Mouse (Mus musculus): Measurements from ENCODE around the gene Tmem131. TPM values are rescaled to one million over a fixed set of nuclear protein-coding genes. Genes with fewer than 3 reads are reported as not detected.
A peak's percentile ranks its signal among the peaks of the same experiment; 100 is the strongest.

The Tmem131 gene
- polyA plus RNA-seq, 1 experiment from 2014 or later = 13.1 TPM

DNA sequence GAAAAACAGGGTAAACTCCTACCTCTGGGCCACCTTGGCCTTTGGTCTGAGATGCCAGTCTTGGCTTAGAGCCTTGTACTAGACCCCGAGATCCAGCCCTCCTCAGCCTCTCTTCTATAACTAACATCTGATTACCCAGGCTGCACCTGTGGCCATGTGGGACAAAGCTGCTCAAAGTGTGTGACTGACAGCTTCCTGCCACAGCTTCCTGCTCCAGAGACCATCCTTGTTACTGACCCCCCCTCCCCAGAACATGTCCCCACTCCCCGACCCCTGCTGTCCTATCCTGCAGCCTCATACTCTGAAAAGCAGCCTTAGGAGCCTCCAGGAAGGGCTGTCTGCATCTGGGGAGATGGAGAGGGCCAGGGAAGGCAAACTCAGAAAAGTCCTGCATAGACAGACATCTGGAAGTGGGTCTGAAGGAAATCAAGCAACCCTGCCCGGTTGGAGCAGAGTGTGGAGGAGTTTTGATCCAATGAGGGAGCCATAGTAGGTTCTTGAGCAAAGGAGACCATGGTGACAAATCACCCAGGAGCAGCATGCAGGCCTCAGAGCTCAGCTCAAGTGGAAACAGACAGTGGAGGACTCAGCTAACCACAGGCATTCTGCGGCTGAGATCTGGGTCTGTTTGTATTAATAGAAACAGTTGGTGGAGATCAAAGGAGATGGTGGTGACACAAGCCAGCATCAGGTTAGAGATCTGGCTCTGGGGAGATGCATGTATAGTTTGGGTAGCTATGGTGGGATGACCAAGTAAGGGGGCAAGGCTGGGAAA lies 176.8 kb downstream of the Tmem131 start:
- 55% methylated on average over 4 of the region's 4 CpGs for WGBS
- no peaks in the 10 kb centered on the region for H3K27me3 ChIP-seq (ENCODE audit: control insufficient read depth, insufficient read depth, low read length)
- no peak overlapping the region for H3K9ac ChIP-seq (ENCODE audit: low read length)
- H3K9me3 ChIP-seq (replicated peaks; ENCODE audit: control insufficient read depth, low read length) = no peaks in the 10 kb centered on the region
- H3K4me1 ChIP-seq (ENCODE audit: control insufficient read depth, insufficient read depth, low read length) = peaks cover 3% of the 10 kb centered on the region
- ATAC-seq (ENCODE audit: insufficient read depth, low FRiP score) = 0 out of 2 replicates have a peak, but pooled peaks have one; percentile 30
- no peak overlapping the region for H3K27ac ChIP-seq (ENCODE audit: low read length)
- no peaks in the 10 kb centered on the region for H3K36me3 ChIP-seq (ENCODE audit: control insufficient read depth, insufficient read depth, low read length)
- H3K4me2 ChIP-seq (ENCODE audit: low read depth, low read length) = no peak overlapping the region
- no peak overlapping the region for H3K4me3 ChIP-seq (replicated peaks; ENCODE audit: low read length)

DNA sequence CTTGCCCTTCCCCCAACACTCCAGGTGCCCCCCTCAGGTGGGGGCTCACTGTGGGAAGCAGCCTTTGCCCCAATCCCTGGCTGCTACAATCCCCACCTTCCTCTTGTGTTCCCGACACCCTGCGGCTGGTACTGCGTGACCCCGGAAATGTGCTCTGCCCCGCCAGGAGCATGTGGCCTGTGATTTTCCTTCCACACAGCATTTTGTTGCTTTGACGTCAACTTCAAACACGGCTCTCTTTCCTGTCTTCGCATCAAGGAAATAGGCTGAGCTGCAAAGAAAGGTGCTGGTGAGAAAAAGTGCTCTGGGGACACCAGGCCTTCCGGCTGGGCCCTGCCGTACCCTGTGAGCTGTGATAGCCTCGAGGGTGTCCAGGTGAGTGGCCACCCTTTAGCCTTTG lies 181.9 kb downstream of the Tmem131 start, which contains the start of gene Zap70:
Zap70 (plus strand) TSS at position 231 of the 400 bp plus-strand sequence.
- WGBS = 87% methylated on average over 11 of the region's 11 CpGs
- no peak for ATAC-seq (ENCODE audit: insufficient read depth, low FRiP score)

DNA sequence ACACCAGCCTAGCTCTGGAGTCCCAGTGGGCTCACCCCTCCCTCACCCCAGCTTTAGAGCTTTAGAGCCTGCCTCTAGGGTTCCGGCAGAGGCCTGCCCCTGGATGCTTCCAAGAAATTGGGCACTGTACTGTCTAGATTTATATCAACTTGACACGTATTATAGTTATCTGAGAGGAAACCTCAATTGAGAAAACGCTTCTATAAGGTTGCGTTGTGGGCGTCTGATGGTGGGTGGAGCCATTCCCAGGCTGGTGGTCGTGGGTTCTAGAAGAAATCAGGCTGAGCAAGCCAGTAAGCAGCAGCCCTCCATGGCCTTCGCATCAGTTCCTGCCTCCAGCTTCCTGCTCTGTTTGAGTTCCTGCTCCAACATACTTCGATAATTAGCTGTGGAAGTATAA lies 182.4 kb downstream of the Tmem131 start:
- WGBS = 87% methylated on average over 8 of the region's 8 CpGs
- H3K4me1 ChIP-seq (ENCODE audit: control insufficient read depth, insufficient read depth, low read length) = no peaks in the 10 kb centered on the region
- ATAC-seq (ENCODE audit: insufficient read depth, low FRiP score) = no peak

More for the DNA sequence above, 181.9 kb downstream of the Tmem131 start, which contains the start of gene Zap70:
- H3K4me3 ChIP-seq (replicated peaks; ENCODE audit: low read length) = no peak within 1 kb of the TSS
- no peaks in the 10 kb centered on the region for H3K4me1 ChIP-seq (ENCODE audit: control insufficient read depth, insufficient read depth, low read length)
- no peaks in the 10 kb centered on the region for H3K27me3 ChIP-seq (ENCODE audit: control insufficient read depth, insufficient read depth, low read length)
- H3K27ac ChIP-seq (ENCODE audit: low read length) = no peak within 1 kb of the TSS
- H3K4me2 ChIP-seq (ENCODE audit: low read depth, low read length) = no peak within 1 kb of the TSS
- no peak within 1 kb of the TSS for H3K9ac ChIP-seq (ENCODE audit: low read length)
- H3K9me3 ChIP-seq (replicated peaks; ENCODE audit: control insufficient read depth, low read length) = no peaks in the 10 kb centered on the region
- no peaks in the 10 kb centered on the region for H3K36me3 ChIP-seq (ENCODE audit: control insufficient read depth, insufficient read depth, low read length)

DNA sequence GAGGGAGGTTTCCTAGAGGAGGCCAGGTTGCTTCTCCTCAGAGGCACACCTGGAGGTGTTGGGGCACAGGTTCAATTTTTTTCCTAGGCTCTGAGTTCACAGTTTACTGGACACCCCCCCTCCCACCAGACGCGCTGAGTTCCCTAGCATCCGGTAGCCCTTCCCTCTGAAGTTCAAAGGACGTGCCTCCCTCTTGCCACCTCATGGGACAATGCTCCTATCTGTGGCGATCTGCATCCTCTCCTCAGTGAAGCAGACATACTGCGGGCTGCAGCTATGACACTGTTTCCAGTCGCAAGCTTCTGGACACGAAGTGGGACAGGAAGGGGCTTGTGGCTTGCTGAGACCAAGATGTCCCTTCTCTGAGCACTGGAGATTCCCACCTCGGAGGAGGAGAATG lies 183.1 kb downstream of the Tmem131 start:
- no peak for ATAC-seq (ENCODE audit: insufficient read depth, low FRiP score)
- no peaks in the 10 kb centered on the region for H3K27me3 ChIP-seq (ENCODE audit: control insufficient read depth, insufficient read depth, low read length)
- 79% methylated on average over 9 of the region's 9 CpGs for WGBS

More for the DNA sequence above, 182.4 kb downstream of the Tmem131 start:
- Histone ChIP-seq H3K4me3 (replicated peaks; ENCODE audit: low read length) (no peak overlapping the region), H3K27ac (ENCODE audit: low read length) (no peak overlapping the region), H3K9ac (ENCODE audit: low read length) (no peak overlapping the region), H3K9me3 (replicated peaks; ENCODE audit: control insufficient read depth, low read length) (no peaks in the 10 kb centered on the region), H3K27me3 (ENCODE audit: control insufficient read depth, insufficient read depth, low read length) (no peaks in the 10 kb centered on the region), H3K36me3 (ENCODE audit: control insufficient read depth, insufficient read depth, low read length) (no peaks in the 10 kb centered on the region), H3K4me2 (ENCODE audit: low read depth, low read length) (no peak overlapping the region)

DNA sequence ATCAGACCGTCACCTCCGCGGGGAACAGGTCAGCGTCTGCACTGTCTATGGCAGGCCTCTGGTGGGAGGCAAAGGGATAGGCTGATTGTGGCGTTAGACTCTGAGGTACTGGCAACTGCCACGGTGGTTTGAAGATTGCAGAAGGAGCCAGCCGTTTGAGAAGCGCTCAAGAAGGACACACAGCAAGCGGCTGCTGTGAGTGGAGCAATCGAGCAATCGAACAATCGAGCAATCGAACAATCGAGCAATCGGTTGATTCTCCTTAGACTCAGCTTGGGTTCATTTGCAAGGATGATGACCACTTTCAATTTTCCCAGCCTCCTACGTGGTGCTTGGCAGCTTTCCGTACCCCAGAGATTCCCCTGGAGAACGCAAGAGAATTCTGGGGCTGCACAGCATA lies 184.4 kb downstream of the Tmem131 start:
- H3K27ac ChIP-seq (ENCODE audit: low read length) = no peak overlapping the region
- ATAC-seq (ENCODE audit: insufficient read depth, low FRiP score) = no peak
- no peak overlapping the region for H3K9ac ChIP-seq (ENCODE audit: low read length)
- H3K4me2 ChIP-seq (ENCODE audit: low read depth, low read length) = no peak overlapping the region
- H3K36me3 ChIP-seq (ENCODE audit: control insufficient read depth, insufficient read depth, low read length) = no peaks in the 10 kb centered on the region
- H3K4me3 ChIP-seq (replicated peaks; ENCODE audit: low read length) = no peak overlapping the region
- WGBS = 84% methylated on average over 18 of the region's 18 CpGs
- H3K27me3 ChIP-seq (ENCODE audit: control insufficient read depth, insufficient read depth, low read length) = no peaks in the 10 kb centered on the region
- no peaks in the 10 kb centered on the region for H3K9me3 ChIP-seq (replicated peaks; ENCODE audit: control insufficient read depth, low read length)
- no peaks in the 10 kb centered on the region for H3K4me1 ChIP-seq (ENCODE audit: control insufficient read depth, insufficient read depth, low read length)

More for the DNA sequence above, 183.1 kb downstream of the Tmem131 start:
- Histone ChIP-seq H3K4me3 (replicated peaks; ENCODE audit: low read length) (no peak overlapping the region), H3K27ac (ENCODE audit: low read length) (no peak overlapping the region), H3K36me3 (ENCODE audit: control insufficient read depth, insufficient read depth, low read length) (no peaks in the 10 kb centered on the region), H3K4me1 (ENCODE audit: control insufficient read depth, insufficient read depth, low read length) (no peaks in the 10 kb centered on the region), H3K9me3 (replicated peaks; ENCODE audit: control insufficient read depth, low read length) (no peaks in the 10 kb centered on the region), H3K4me2 (ENCODE audit: low read depth, low read length) (no peak overlapping the region), H3K9ac (ENCODE audit: low read length) (no peak overlapping the region)

DNA sequence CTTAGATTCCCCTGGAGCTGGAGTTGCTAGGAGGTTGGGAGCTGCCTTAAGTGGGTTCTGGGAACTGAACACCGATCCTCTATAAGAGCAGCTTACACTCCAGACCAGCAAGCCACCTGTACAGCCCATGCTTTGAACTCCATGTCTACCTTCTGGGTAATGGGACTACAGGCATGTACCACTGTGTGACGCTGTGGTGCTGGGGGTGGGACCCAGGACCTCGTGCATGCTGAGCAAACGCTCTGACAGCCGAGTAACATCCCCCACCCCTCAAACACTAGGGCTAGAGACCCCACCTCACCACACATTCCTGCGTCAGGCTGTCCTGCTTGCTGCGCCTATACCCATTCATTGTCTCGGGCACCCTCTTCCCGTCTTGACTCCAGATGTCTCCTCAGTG lies 184.9 kb downstream of the Tmem131 start:
- no peak overlapping the region for H3K4me2 ChIP-seq (ENCODE audit: low read depth, low read length)
- H3K9me3 ChIP-seq (replicated peaks; ENCODE audit: control insufficient read depth, low read length) = no peaks in the 10 kb centered on the region
- H3K27me3 ChIP-seq (ENCODE audit: control insufficient read depth, insufficient read depth, low read length) = no peaks in the 10 kb centered on the region
- no peak for ATAC-seq (ENCODE audit: insufficient read depth, low FRiP score)
- H3K36me3 ChIP-seq (ENCODE audit: control insufficient read depth, insufficient read depth, low read length) = no peaks in the 10 kb centered on the region
- no peak overlapping the region for H3K27ac ChIP-seq (ENCODE audit: low read length)
- no peak overlapping the region for H3K9ac ChIP-seq (ENCODE audit: low read length)
- 78% methylated on average over 9 of the region's 9 CpGs for WGBS
- no peaks in the 10 kb centered on the region for H3K4me1 ChIP-seq (ENCODE audit: control insufficient read depth, insufficient read depth, low read length)
- H3K4me3 ChIP-seq (replicated peaks; ENCODE audit: low read length) = no peak overlapping the region

DNA sequence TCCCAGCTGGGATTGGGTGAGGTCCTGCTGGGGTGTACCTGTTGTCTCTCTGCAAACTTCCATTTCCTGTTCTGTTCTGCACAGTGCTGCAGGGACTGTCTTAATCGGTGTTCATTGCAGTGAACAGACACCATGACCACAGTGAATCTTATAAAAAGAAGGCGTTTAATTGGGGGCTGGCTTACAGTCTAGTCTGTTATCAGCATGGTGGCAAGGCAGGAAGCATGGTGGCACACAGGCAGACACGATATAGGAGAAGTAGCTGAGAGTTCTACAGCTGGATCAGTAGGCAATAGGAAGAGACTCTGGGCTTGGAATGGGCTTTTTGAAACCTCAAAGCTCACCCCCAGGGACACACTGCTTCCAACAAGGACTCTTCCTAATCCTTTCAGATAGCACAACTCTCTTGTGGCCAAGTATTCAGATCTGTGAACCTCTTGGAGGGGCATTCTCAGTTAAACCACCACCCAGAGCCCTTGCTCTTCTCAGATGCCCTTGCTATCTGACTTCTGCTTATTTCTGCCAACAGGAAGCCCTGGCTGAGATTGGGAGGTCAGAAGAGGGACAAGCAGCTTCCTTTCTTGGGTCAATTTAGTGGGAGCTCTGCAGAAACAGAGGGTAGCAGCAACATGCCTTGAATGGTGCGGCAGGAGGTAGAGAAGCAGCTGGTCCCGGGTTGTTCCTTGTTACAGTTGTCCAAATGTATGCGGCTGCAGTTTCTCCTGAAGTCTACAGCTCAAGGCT lies 189.4 kb downstream of the Tmem131 start:
- no peaks in the 10 kb centered on the region for H3K36me3 ChIP-seq (ENCODE audit: control insufficient read depth, insufficient read depth, low read length)
- no peaks in the 10 kb centered on the region for H3K27me3 ChIP-seq (ENCODE audit: control insufficient read depth, insufficient read depth, low read length)
- H3K9me3 ChIP-seq (replicated peaks; ENCODE audit: control insufficient read depth, low read length) = no peaks in the 10 kb centered on the region
- ATAC-seq (ENCODE audit: insufficient read depth, low FRiP score) = no peak
- no peak overlapping the region for H3K4me3 ChIP-seq (replicated peaks; ENCODE audit: low read length)
- no peak overlapping the region for H3K27ac ChIP-seq (ENCODE audit: low read length)
- no peaks in the 10 kb centered on the region for H3K4me1 ChIP-seq (ENCODE audit: control insufficient read depth, insufficient read depth, low read length)
- no peak overlapping the region for H3K4me2 ChIP-seq (ENCODE audit: low read depth, low read length)
- no peak overlapping the region for H3K9ac ChIP-seq (ENCODE audit: low read length)
- WGBS = 70% methylated on average over 6 of the region's 6 CpGs

DNA sequence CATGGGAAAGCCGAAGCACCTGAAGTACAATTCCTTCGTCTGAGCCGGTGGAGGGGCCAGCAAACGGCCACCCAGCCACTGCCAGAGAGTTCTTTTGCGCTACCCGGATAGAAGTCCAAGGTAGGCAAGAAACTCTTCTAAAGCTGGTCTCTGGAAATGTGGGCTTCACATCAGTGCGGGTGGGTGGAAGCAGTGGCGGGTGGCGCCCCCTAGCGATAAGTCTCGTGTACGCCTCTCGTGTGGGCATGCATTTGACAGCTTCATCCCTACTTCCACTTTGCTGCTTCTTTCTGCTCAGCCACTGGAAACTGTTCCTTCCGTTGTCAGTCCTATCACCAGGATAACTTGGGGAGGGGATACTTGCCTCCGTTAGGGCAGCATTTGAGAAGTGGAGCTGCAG lies 197.0 kb downstream of the Tmem131 start:
- no peak for ATAC-seq (ENCODE audit: insufficient read depth, low FRiP score)
- 46% methylated on average over 15 of the region's 15 CpGs for WGBS
- Histone ChIP-seq H3K4me1 (ENCODE audit: control insufficient read depth, insufficient read depth, low read length) (no peaks in the 10 kb centered on the region), H3K9me3 (replicated peaks; ENCODE audit: control insufficient read depth, low read length) (no peaks in the 10 kb centered on the region), H3K27me3 (ENCODE audit: control insufficient read depth, insufficient read depth, low read length) (no peaks in the 10 kb centered on the region), H3K4me2 (ENCODE audit: low read depth, low read length) (no peak overlapping the region), H3K36me3 (ENCODE audit: control insufficient read depth, insufficient read depth, low read length) (no peaks in the 10 kb centered on the region), H3K27ac (ENCODE audit: low read length) (no peak overlapping the region), H3K9ac (ENCODE audit: low read length) (no peak overlapping the region), H3K4me3 (replicated peaks; ENCODE audit: low read length) (no peak overlapping the region)

DNA sequence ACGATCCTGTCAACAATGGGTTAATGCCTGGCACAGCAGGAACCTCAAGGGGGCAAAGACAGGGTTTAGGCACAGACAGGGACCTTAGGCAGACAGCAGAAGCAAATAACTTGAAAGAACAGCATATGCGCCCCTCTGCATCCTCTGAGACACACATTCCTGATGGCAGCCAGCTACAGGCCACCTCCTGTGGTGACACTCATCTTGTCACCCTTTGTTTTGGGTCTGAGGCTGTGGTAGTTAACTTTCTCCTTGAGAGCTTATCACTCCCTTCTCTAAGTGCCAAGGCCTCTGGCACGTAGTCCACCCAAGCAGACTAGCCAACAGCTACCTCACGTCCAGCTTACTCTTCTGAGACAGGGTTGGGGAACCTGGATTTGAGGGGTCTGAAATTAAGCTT lies 197.8 kb downstream of the Tmem131 start:
- Histone ChIP-seq H3K9me3 (replicated peaks; ENCODE audit: control insufficient read depth, low read length) (no peaks in the 10 kb centered on the region), H3K27ac (ENCODE audit: low read length) (no peak overlapping the region), H3K9ac (ENCODE audit: low read length) (no peak overlapping the region), H3K36me3 (ENCODE audit: control insufficient read depth, insufficient read depth, low read length) (no peaks in the 10 kb centered on the region), H3K4me2 (ENCODE audit: low read depth, low read length) (no peak overlapping the region), H3K27me3 (ENCODE audit: control insufficient read depth, insufficient read depth, low read length) (no peaks in the 10 kb centered on the region), H3K4me3 (replicated peaks; ENCODE audit: low read length) (no peak overlapping the region), H3K4me1 (ENCODE audit: control insufficient read depth, insufficient read depth, low read length) (no peaks in the 10 kb centered on the region)
- ATAC-seq (ENCODE audit: insufficient read depth, low FRiP score) = no peak
- WGBS = 69% methylated on average over 4 of the region's 4 CpGs
